Mouse (Mus musculus): ENCODE results near the gene Akr1cl.

GRCm38 (mm10) chr1:64988176-64988575 lies 44.4 kb downstream of the Akr1cl start:
- TF ChIP-seq TAL1 (IDR thresholded peaks at IDR 0.05; ENCODE audit: low read length) (no peak), GATA1 (IDR thresholded peaks at IDR 0.05; ENCODE audit: low read length) (no peak)

All from erythroblast, embryonic 14.5 days (primary cell).